Mouse (Mus musculus) gonadal fat pad, adult 2 months (tissue): ENCODE results near the gene Vmn1r132. TPM values are rescaled to one million over a fixed set of nuclear protein-coding genes. Genes with fewer than 3 reads are reported as not detected.
"Not testable (repeated sequence)": the region's sequence is repeated elsewhere in the genome, so short reads cannot be mapped to it uniquely, and the experiment has no call there.

Source experiments
- DNase-seq: peaks from one replicate; pipeline ENCODE4 v3.0.0-alpha.2; 2012; ENCODE audit warnings: low read depth
- polyA plus RNA-seq: library from polyadenylated mRNA; depleted of rRNA; stranded (reverse); fragments of >200 nt; gene quantifications from 2 replicates; pipeline ENCODE4 v1.2.3, GENCODE M21; 2012; rRNA removed

The Vmn1r132 gene
- polyA plus RNA-seq = not detected in 2 replicates

- DNase-seq = not testable (repeated sequence)
Measured at GRCm38 (mm10) chr7:21613792-21614191, at the start of gene Vmn1r132. Vmn1r132 (plus strand) TSS chr7:21614092.

Other genes starting within 250 kb of the Vmn1r132 start
- gene Gm6882, start 181.3 kb upstream of the Vmn1r132 start, polyA plus RNA-seq = not detected in 2 replicates
- not detected in 2 replicates for gene Vmn1r130, start 102.3 kb upstream of the Vmn1r132 start, polyA plus RNA-seq
- not detected in 2 replicates for gene Vmn1r131, start 68.0 kb upstream of the Vmn1r132 start, polyA plus RNA-seq
- not detected in 2 replicates for gene Gm4175, start 147.4 kb downstream of the Vmn1r132 start, polyA plus RNA-seq
- gene Gm4177, start 182.6 kb downstream of the Vmn1r132 start, polyA plus RNA-seq = not detected in 2 replicates
- not detected in 2 replicates for gene Vmn1r135, start 218.3 kb downstream of the Vmn1r132 start, polyA plus RNA-seq
- gene Gm5725, start 230.2 kb downstream of the Vmn1r132 start, polyA plus RNA-seq = not detected in 2 replicates